Mouse (Mus musculus) lung, postnatal 0 days (tissue): Measurements from ENCODE around the gene B3galt4. TPM values are rescaled to one million over a fixed set of nuclear protein-coding genes. Genes with fewer than 3 reads are reported as not detected.

Experiments
- ATAC-seq: fragments of 200-750 bp; cut with Nextera tagmentation; 2 replicates; pipeline ENCODE4 v1.8.0; 2017; ENCODE audit warnings: moderate library complexity
- DNase-seq: peaks from one replicate; pipeline ENCODE4 v3.0.0-alpha.2; 2016; ENCODE audit warnings: low spot score
- H3K27ac ChIP-seq: fragments of 300-500 bp; sonication (generic); 2 replicates; pipeline ENCODE4 v1.5.1; 2014; ENCODE audit warnings: antibody characterized with exemption, mild to moderate bottlenecking, low read length, mixed read lengths
- H3K27me3 ChIP-seq: fragments of 300-500 bp; sonication (generic); replicated peaks from 2 replicates; pipeline ENCODE4 v1.6.1; 2014; ENCODE audit warnings: low read length, mixed read lengths; ENCODE audit not compliant: insufficient read depth
- H3K36me3 ChIP-seq: fragments of 300-500 bp; sonication (generic); 2 replicates; pipeline ENCODE4 v1.6.1; 2014; ENCODE audit warnings: low read length, mixed read lengths; ENCODE audit not compliant: insufficient read depth
- H3K4me1 ChIP-seq: fragments of 300-500 bp; sonication (generic); 2 replicates; pipeline ENCODE4 v1.6.1; 2014; ENCODE audit warnings: antibody characterized with exemption, low read depth, low read length, mixed read lengths; ENCODE audit not compliant: insufficient read depth
- H3K4me2 ChIP-seq: fragments of 300-500 bp; sonication (generic); replicated peaks from 2 replicates; pipeline ENCODE4 v1.6.1; 2014; ENCODE audit warnings: low read depth, mild to moderate bottlenecking, low read length, moderate library complexity, mixed read lengths
- H3K4me3 ChIP-seq: fragments of 300-500 bp; sonication (generic); 2 replicates; pipeline ENCODE4 v1.5.1; 2014; ENCODE audit warnings: low read depth, low read length
- H3K9ac ChIP-seq: fragments of 300-500 bp; sonication (generic); replicated peaks from 2 replicates; pipeline ENCODE4 v1.6.1; 2014; ENCODE audit warnings: low read depth, mild to moderate bottlenecking
- H3K9me3 ChIP-seq: fragments of 300-500 bp; sonication (generic); 2 replicates; pipeline ENCODE4 v1.6.1; 2016; ENCODE audit warnings: low read length, mixed read lengths
- CTCF ChIP-seq: IDR thresholded peaks from 2 replicates; pipeline ENCODE4 v1.5.1; 2016; ENCODE audit warnings: antibody characterized with exemption, mild to moderate bottlenecking
- EP300 ChIP-seq: IDR thresholded peaks from 2 replicates; pipeline ENCODE4 v1.6.1; 2016; ENCODE audit warnings: antibody characterized with exemption, mild to moderate bottlenecking, control low read depth
- WGBS: fragments of 180-500 bp; shearing (Covaris S2); extraction: QIAGEN DNeasy Blood & Tissue Kit; methylation state at CpG from one replicate; pipeline ENCODE4 v1.1.7; 2014; 5-methylcytosine and 5-hydroxymethylcytosine counted together
- polyA plus RNA-seq: library from polyadenylated mRNA; unstranded; fragments of >200 nt; fragmentation: Nextera tagmentation; extraction: Ambion mirVana; gene quantifications from 2 replicates; pipeline ENCODE4 v1.2.1, GENCODE M21; 2015

B3galt4 gene
- polyA plus RNA-seq, 1 experiment from 2014 or later, result 12.0 TPM

- ATAC-seq (peak; percentile 16; the same call in 1 of the 2 replicates), DNase-seq (peak; percentile 77)
- Histone ChIP-seq H3K4me3 (no peak overlapping the region), H3K27me3 (no peaks in the 10 kb centered on the region), H3K27ac (no peak overlapping the region), H3K4me2 (no peak overlapping the region), H3K9ac (no peak overlapping the region), H3K4me1 (peaks cover 9% of the 10 kb centered on the region; the same call in 1 of the 2 replicates), H3K36me3 (no peaks in the 10 kb centered on the region), H3K9me3 (no peaks in the 10 kb centered on the region)
- 46% methylated on average over 6 of the region's 6 CpGs for WGBS
- peak; percentile 68 for TF ChIP-seq EP300
- TF ChIP-seq CTCF, result no peak
Measured at GRCm38 (mm10) chr17:33979512-33980050, 28.3 kb upstream of the B3galt4 start.

- 2% methylated on average over 9 of the region's 17 CpGs for WGBS
- Histone ChIP-seq H3K9me3 (no peaks in the 10 kb centered on the region), H3K4me1 (peaks cover 9% of the 10 kb centered on the region; the same call in 1 of the 2 replicates), H3K27ac (peak overlapping the region; percentile 2; the same call in 1 of the 2 replicates), H3K9ac (0 out of 2 replicates have a peak overlapping the region, but pooled peaks have one; percentile 16), H3K4me3 (peak overlapping the region; percentile 42), H3K36me3 (no peaks in the 10 kb centered on the region), H3K27me3 (no peaks in the 10 kb centered on the region), H3K4me2 (peak overlapping the region; percentile 82)
- ATAC-seq (peak; percentile 65), DNase-seq (peak; percentile 83)
- TF ChIP-seq CTCF (no peak), EP300 (no peak)
Measured at GRCm38 (mm10) chr17:33978631-33979031, 27.3 kb upstream of the B3galt4 start.

- H3K27me3 ChIP-seq, result no peaks in the 10 kb centered on the region
- ATAC-seq, result no peak
- H3K4me1 ChIP-seq, result peaks cover 9% of the 10 kb centered on the region; the same call in 1 of the 2 replicates
- H3K4me3 ChIP-seq, result peak overlapping the region; percentile 42
- no peak for DNase-seq
- TF ChIP-seq EP300 (no peak), CTCF (no peak)
- 2% methylated on average over 57 of the region's 57 CpGs for WGBS
- no peaks in the 10 kb centered on the region for H3K9me3 ChIP-seq
- H3K4me2 ChIP-seq, result peak overlapping the region; percentile 82
- 0 out of 2 replicates have a peak overlapping the region, but pooled peaks have one; percentile 16 for H3K9ac ChIP-seq
- no peak overlapping the region for H3K27ac ChIP-seq
- H3K36me3 ChIP-seq, result no peaks in the 10 kb centered on the region
Measured at GRCm38 (mm10) chr17:33977861-33978557, 26.7 kb upstream of the B3galt4 start.

GRCm38 (mm10) chr17:33973572-33973971 lies 22.3 kb upstream of the B3galt4 start:
- TF ChIP-seq CTCF, result no peak
- no peak for TF ChIP-seq EP300
- no peak overlapping the region for H3K27ac ChIP-seq
- peaks cover 4% of the 10 kb centered on the region; the same call in 1 of the 2 replicates for H3K4me1 ChIP-seq
- 58% methylated on average over 3 of the region's 3 CpGs for WGBS
- H3K9me3 ChIP-seq, result no peaks in the 10 kb centered on the region
- DNase-seq (no peak), ATAC-seq (no peak)
- no peak overlapping the region for H3K9ac ChIP-seq
- H3K36me3 ChIP-seq, result no peaks in the 10 kb centered on the region
- no peaks in the 10 kb centered on the region for H3K27me3 ChIP-seq
- H3K4me2 ChIP-seq, result no peak overlapping the region
- H3K4me3 ChIP-seq, result no peak overlapping the region

GRCm38 (mm10) chr17:33972691-33973090 lies 21.4 kb upstream of the B3galt4 start:
- TF ChIP-seq EP300, result no peak
- Histone ChIP-seq H3K36me3 (no peaks in the 10 kb centered on the region), H3K27me3 (no peaks in the 10 kb centered on the region), H3K4me2 (no peak overlapping the region), H3K9ac (no peak overlapping the region), H3K27ac (no peak overlapping the region), H3K4me3 (no peak overlapping the region), H3K9me3 (no peaks in the 10 kb centered on the region), H3K4me1 (no peaks in the 10 kb centered on the region)
- DNase-seq, result peak; percentile 67
- peak; percentile 46 for ATAC-seq
- 35% methylated on average over 1 of the region's 1 CpGs for WGBS

GRCm38 (mm10) chr17:33969394-33969793 lies 18.1 kb upstream of the B3galt4 start:
- TF ChIP-seq EP300 (no peak), CTCF (peak; percentile 45)
- H3K4me1 ChIP-seq, result no peaks in the 10 kb centered on the region
- no peaks in the 10 kb centered on the region for H3K9me3 ChIP-seq
- H3K4me3 ChIP-seq, result no peak overlapping the region
- H3K4me2 ChIP-seq, result no peak overlapping the region
- H3K9ac ChIP-seq, result no peak overlapping the region
- DNase-seq (no peak), ATAC-seq (no peak)
- 75% methylated on average over 4 of the region's 4 CpGs for WGBS
- no peaks in the 10 kb centered on the region for H3K27me3 ChIP-seq
- H3K27ac ChIP-seq, result no peak overlapping the region
- no peaks in the 10 kb centered on the region for H3K36me3 ChIP-seq
